Mouse (Mus musculus): ENCODE measurements around the gene Diaph2.
"Not testable (repeated sequence)": the region's sequence is repeated elsewhere in the genome, so short reads cannot be mapped to it uniquely, and the experiment has no call there.

The Diaph2 gene

DNA sequence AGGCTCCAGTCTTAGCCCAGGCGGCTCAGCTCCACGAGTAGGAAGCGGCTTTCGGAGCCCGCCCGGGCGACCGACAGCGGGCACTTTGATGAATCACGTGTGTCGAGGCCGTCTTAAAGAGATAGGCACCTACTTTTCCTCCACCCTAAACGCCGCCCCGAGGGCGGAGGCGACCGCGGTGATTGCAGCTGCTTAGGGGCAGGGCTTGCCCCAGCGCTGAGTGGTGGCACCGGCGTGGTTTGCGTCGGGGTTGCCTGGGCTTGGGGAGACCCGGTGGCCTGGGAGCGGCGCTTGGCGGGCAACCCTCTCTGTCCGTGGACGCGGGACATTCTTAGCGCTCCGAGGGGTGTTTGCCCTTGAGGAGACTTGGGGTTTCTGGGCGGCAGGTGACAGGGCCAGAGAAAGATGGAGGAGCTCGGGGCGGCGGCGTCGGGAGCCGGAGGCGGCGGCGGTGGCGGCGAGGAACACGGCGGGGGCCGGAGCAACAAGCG, at the start of gene Diaph2:
Diaph2 (plus strand) TSS at position 172 of the 491 bp plus-strand sequence.
- peak; percentile 49 for DNase-seq (ENCODE audit: low read depth)

DNA sequence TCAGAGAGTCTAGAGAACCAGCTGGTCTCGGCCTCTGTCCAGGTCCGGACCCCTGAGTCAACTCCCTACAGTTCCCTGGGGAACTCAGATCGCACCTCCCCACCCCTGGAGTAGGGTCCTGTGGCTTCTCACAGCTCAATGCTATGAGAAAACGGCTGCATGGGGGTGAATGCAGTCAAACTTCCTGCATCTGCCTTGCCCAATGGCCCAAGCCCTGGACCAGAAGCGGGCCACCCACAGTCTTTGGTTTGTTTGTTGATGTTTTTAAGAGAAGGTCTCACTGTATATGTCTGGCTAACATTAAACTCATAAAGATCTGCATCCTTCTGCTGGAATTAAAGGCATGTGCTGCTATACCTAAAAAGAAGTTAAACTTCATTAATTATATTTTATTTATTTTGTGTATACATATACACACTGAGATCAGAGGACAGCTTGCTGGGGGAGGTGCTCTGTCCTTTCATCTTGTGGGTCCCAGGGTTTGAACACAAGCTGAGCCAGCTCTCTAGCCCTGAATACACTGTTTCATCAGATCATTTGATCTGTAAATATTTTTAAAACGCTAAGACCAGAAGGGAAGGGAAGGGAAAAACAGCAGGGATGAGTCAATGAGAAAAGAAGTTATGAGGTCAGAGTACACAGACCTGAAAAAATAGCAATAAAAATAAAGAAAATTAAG, 47.8 kb upstream of the Diaph2 start:
- no peak for DNase-seq (ENCODE audit: low read depth)

DNA sequence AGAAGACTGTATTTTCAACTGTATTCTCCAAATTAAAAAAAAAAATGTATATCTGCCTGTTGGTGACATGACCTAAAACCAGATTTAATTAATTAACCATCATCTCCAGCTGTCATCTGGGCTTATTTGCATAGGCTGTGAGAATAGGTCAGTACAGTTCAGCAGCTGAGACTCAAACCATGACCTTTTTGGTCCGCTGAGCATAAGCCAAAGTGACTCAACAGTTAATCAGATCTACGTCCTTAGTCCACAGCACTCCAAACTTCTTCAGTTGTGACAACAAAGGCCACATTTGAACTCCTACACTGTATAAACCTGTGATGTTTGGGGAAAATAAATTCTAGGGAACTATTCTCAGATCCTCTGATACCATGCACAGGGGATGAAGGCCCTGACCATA, 39.9 kb upstream of the Diaph2 start:
- no peak for DNase-seq (ENCODE audit: low read depth)

- DNase-seq (ENCODE audit: low read depth): no peak
Measured at GRCm38 (mm10) chrX:129728717-129729220, 20.8 kb upstream of the Diaph2 start.

DNA sequence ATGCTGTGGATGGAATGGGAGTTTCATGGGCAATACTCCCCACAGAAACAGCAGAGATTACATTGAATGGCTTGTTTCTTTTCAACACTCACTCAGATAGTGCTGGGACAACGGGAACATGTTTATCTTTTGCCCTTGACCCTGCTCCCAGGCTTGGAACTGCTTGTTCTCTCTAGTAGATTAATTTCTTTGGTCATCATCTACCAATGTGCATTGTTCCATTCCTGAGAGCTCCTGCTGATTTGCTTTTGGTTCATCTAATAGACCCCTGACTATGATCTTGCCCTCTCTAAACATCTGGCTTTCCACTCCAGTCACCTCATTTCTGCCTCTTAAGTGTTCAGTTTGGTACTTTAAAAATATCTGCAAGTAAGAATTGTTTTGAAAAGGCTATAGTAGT, 13.0 kb upstream of the Diaph2 start:
- DNase-seq (ENCODE audit: low read depth): no peak

GRCm38 (mm10) chrX:129739226-129739625, 10.3 kb upstream of the Diaph2 start:
- DNase-seq (ENCODE audit: low read depth): no peak

- no peak for DNase-seq (ENCODE audit: low read depth)
Measured at GRCm38 (mm10) chrX:129742981-129743380, 6.6 kb upstream of the Diaph2 start.

DNA sequence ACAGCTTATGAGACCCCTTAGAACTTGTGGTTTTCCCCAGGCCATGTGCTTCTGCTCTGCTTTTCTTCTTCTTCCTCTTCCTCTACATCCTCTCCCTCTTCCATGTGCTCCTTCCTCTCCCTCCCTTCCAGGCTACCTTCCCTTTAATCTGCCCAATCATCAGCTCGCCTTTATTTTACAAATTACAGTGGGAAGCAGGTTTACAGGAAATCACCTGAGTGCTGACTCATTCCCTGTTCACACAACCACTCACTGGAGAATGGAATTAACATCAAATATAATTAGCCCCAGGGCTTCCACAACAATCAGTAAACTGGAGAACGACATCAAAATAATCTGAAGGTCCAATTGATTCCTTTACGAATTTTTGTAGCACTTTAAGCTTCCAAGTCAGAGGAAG, 3.6 kb upstream of the Diaph2 start:
- DNase-seq (ENCODE audit: low read depth): no peak

DNA sequence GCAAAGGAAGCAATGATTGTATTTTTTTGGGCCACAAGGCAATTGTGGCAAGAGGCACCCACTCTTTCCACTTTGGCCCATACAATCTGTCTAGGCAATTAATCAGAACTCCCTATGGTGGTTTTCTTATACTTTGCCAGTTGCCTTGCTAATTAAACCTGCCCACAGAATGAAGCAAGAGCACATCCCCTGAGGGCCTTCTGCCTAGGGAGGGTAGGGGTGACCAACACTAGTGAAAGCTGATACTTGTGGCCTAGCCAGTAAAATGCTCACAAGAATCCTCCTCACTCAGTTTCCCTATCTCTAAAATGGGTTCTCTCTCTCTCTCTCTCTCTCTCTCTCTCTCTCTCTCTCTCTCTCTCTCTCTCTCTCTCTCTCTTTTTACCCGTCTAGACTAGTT, 440 bp upstream of the Diaph2 start:
- DNase-seq (ENCODE audit: low read depth): no peak

- DNase-seq (ENCODE audit: low read depth): no peak
Measured at GRCm38 (mm10) chrX:129750094-129750569, 590 bp downstream of the Diaph2 start.

- DNase-seq (ENCODE audit: low read depth): no peak
Measured at GRCm38 (mm10) chrX:129750606-129751005, 1.1 kb downstream of the Diaph2 start.

DNA sequence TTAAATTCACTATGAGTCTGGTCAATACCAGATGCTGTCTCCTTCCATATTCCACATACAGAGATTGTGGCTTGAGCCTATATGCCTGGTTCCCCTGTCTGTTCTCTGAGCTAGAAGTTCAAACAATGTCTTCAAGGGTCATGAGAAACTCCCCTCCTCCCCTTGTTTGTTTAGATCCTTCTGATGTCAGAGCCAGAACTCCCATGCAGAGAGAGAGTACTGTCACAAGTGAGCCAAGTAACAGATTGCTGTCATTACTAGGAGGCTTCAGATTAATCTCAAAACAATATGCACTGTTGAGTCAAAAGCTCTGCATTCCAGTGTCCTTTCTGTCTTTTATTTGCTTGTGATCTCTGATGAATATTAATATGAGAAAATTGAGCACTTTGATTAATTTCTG, 7.1 kb downstream of the Diaph2 start:
- no peak for DNase-seq (ENCODE audit: low read depth)

- no peak for DNase-seq (ENCODE audit: low read depth)
Measured at GRCm38 (mm10) chrX:129762649-129763048, 13.1 kb downstream of the Diaph2 start.

GRCm38 (mm10) chrX:129765378-129765777, 15.8 kb downstream of the Diaph2 start:
- no peak for DNase-seq (ENCODE audit: low read depth)

DNA sequence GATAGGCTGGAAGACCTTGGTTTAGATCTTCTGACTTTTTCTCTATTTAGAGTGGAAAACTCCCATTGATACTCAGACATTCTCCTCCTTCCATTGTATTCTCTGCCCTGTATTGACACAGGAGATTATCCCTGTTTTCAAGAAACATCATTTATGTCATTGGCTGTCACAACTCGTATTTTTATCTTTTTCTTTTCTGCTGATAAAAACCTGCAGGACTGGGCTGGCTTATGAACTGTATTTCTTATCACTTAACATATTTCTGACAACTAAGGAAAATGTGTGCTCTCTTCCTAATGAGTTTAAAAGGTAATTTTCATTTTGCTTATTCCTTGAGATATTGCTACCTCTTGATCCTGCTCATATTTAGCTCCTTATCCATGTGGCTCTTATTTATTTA, 17.3 kb downstream of the Diaph2 start:
- DNase-seq (ENCODE audit: low read depth): no peak

GRCm38 (mm10) chrX:129770625-129771024, 21.1 kb downstream of the Diaph2 start:
- DNase-seq (ENCODE audit: low read depth): no peak

DNA sequence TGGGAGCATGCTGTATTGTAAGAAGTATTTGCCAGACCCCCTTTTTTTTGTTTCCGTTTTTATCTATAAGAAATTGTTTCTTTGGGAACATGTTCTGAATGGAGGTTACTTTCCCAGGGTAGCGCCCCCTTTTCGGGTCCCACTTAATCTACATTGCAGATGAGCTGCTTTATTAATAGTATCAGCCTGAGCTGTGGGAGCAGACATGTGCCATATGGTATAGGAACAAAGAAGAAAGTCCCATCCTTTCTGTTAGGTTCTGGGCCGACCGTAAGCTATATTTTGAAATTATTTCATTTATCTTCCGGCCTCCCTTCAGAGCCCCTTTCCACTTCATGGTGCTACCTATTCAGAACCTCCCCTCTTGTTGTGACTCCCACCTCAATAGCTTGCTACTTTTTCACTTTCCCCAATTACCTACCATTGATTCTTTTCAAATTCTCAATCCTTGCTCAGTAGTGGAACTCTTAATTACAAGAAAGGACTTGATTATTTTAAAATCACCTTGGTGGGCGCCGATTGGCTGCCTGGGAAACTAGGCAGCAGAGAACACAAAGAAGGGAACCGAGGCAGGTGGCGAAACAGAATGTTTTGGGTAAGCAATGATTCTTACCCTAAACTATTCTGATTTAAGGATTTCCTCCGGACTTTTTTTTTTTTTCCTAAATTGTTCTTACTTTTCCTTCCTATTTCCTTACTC, 24.2 kb downstream of the Diaph2 start:
- DNase-seq (ENCODE audit: low read depth): no peak

DNA sequence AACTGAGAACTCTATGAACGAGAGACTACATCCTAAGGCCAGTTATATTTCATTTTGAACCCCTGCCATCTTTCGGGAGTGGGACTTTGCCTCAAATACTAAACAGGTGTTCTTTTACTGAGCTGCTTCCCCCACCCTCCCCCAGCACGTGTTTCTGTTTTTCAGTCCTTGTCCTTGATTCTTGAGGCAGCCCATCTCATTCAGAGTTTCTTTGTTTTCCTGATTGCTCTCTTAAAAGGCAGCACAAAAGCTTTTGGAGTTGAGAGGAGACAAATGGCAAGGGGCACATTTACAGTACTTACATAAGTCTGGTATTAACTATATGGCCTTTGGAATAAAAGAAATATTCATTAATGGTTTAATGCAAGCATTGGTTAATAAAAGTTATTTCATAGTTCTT, 24.9 kb downstream of the Diaph2 start:
- no peak for DNase-seq (ENCODE audit: low read depth)

DNA sequence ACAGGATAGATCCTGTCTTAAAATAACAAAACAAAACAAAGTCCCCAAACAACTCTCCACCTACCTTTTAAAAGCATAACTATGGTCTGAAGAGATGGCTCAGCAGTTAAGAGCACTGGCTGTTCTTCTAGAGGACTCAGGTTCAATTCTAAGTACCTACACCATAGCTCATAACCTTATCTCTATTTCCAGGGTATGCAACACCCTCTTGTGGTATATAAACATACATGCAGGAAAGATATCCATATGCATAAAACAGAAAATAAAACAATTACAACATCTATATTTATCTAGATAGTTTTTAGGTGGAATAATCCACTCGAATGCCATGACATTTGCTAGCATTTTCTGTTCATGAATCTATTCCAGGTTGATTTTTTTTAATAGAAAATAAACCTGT, 27.2 kb downstream of the Diaph2 start:
- no peak for DNase-seq (ENCODE audit: low read depth)

DNA sequence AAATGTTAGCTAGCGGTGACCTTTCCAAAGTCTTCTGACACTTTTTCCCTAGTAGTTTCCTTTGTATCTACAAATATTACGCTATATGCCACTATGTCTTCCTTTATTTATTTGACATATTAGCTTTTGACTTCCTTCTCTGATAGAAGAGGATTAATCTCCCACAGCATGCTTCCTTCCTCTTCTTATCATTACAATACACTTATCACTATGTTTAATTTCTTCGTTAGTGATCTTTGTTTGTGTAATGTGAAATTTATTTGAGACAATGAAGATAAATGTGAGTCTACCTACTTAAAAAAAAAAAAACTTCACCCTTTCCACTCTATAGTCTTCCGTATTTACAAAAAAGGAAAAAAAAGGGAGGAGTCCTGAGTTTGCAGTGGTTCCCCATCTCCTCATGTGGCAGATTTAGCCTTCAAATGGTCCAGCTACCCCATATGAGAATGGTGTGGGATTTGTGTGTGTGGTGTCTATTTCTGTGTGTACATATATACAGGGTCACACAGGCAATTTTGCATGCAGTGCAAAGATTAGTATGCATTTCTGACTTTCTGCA, 27.9 kb downstream of the Diaph2 start:
- no peak for DNase-seq (ENCODE audit: low read depth)

DNA sequence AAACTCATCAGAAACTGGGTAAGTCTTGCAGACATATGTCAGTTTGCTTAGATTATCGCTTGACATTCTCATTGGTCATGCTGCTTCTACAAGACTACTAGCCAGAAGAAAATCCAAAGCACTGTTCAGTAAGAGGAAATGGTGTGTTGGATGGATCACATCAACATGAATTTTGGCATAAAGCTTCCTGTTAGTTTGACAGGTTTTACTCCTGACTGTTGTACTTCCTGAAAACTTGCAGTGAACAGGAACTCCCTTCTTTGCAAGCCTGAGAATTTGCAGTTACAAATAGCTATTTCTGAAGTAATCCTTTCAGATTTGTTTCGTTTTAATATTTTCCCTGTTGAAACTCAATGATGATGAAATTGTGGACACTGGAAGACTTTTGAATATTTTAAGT, 32.3 kb downstream of the Diaph2 start:
- DNase-seq (ENCODE audit: low read depth): no peak

DNA sequence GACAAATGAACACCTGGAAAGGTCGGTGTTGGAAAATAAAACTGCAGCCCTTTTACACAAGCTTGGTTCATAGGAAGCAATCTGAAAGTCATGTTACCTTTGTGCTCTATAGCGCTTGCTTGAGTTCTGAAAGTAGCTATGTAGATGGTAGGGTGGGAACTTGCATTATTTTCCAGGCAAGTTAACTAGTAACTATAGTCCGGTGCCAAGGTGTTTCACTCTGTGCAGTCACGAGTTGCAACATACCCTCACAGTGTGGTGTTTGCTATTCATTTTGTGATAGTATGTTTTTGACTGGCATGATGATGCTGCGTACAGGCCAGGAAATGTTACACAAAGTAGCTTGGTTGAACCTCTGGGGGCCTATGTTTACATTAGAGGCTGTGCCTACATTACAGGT, 34.5 kb downstream of the Diaph2 start:
- DNase-seq (ENCODE audit: low read depth): no peak

GRCm38 (mm10) chrX:129799920-129800319, 50.4 kb downstream of the Diaph2 start:
- DNase-seq (ENCODE audit: low read depth): not testable (repeated sequence)

Measured in c-Kit-positive CD71-negative TER-119-negative erythroid progenitor cells, embryonic 14.5 days (primary cell).